Mouse (Mus musculus): ENCODE measurements around the gene Usp37. TPM values are rescaled to one million over a fixed set of nuclear protein-coding genes. Genes with fewer than 3 reads are reported as not detected.
"Not testable (repeated sequence)": the region's sequence is repeated elsewhere in the genome, so short reads cannot be mapped to it uniquely, and the experiment has no call there.

The Usp37 gene
- total RNA-seq, 2 experiments from 2014 or later, result 16.9 to 17.4 TPM

DNA sequence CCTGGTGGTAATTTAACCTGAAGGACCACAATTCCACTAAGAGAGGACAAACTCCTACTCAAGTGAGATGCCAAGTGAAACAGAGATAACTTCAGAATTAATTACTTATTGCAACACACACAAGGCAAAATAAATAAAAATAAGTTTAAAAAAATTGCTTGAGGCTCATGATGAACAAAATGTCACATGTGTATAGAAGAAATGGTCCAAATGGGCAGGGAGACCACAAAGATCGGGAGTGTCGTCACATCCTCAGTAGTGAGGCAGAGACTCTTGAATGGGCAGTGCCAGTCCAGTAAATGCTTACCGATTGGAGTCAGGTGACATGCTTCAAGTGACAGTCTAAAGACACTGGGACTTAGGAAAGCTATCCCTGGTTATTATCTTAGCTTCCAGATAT, 143.6 kb downstream of the Usp37 start:
- no peak for DNase-seq (ENCODE audit: low spot score in 2 of 2)

DNA sequence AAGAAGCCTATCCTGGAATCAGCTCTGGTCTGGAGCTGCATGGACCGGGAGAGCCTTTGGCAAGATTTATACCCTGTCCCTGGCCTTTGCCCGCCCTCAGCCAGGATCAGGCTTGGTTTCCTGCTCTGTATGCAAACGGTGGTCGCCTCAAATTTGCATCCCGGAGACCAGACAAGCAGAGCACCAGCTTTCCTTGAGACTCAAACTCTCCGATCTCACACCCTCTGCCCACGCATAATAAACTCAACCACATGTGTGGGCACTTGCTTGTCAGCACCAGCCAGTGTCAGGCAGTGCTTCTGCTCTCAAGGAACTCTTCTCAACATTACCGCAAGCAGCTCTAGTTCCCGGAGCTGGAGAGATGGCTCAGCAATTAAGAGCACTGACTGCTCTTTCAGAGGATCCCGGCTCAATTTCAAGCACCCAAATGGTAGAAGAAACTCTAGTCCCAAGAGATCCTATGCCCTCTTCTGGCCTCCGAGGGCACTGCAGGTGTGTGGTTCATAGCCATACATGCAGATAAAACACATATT, 146.1 kb downstream of the Usp37 start:
- peak; percentile 66 to 68 for DNase-seq (ENCODE audit: low spot score in 2 of 2)

DNA sequence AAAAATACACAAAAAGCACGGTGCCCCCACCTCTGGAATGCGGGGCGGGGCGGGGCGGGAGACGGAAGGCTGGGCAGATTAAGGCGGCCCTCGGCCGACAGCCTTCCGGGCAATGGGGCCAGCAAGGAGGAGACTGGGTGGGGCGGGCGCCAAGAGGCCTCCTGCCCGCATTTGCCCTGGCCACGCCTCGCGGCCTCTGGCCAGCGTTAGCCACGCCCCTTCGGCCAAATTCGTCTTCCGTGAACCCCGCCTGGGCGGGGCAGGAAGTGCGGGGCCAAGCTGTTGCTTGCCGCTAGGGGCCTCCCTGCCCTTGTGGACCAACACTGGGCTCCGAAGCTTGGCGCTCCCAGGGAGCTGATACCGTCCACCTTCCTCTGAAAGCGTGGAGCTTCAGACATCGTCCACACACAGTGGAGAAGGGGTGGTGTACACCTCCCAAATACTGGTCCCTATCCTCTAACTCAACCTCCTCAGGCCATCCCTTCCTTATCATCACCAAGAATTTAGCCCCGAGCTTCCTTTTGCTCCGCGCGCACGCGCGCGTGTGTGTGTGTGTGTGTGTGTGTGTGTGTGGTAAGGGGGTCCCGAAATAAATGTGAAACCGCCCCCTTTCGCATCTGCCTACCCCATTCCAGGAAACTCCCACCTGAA, 146.7 kb downstream of the Usp37 start:
- peak; percentile 98 to 99 for DNase-seq (ENCODE audit: low spot score in 2 of 2)

DNA sequence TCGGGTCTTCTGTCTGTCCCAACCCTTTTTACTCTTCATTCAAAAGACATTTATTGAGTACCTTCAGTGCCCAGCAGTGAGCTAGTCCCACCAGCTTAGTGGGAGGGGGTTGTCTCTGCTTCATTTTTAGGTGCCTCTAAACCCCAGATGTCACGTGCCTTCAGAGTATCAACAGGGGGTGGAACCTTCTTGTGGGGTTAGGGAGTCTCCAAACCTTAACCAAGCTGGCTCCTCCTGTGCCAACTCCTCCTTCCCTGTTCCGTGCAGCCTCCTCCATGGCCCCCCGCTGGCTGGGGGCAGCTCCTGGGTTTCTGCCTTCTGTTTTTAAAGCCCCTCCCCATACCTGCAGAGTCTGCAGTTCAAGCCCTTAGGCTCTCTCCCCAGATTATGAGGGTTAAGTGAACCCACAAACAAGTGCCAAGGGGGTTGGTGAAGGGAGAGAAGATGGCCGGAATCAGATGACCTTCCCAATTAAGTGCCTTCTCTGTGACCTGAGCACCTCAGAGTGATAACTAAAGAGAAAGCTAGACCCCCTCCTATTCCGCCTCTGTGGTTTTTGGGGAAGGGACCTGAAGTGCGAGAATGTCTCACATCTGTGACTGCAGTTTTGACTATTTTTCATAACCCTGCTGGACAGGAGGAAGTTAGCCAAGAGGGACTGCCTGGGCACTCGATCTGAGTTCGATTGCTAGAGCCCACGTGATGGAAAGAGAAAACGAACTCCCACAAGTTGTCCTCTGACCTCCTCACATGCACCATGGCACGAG, 147.4 kb downstream of the Usp37 start:
- not testable (repeated sequence) for DNase-seq (ENCODE audit: low spot score in 2 of 2)

DNA sequence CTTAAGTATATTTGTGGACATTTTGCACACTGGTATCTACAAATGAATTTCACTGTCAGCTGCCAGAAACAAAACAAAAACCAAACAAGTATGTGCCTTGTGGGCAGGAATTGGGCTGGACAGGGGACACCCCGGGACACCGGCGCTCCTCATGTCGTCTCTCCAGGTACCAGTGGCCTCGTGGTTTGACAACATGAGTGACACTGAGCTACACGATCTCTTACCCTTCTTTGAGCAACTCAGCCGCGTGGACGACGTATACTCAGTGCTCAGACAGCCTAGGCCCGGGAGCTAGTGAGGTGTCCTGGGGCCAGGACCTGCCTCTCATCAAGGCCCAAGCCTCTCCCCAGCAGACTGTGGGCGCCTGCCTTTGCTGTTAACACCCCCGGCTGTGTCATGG, 148.8 kb downstream of the Usp37 start:
- DNase-seq (ENCODE audit: low spot score in 2 of 2), result peak in 1 of 2 experiments; percentile 23

DNA sequence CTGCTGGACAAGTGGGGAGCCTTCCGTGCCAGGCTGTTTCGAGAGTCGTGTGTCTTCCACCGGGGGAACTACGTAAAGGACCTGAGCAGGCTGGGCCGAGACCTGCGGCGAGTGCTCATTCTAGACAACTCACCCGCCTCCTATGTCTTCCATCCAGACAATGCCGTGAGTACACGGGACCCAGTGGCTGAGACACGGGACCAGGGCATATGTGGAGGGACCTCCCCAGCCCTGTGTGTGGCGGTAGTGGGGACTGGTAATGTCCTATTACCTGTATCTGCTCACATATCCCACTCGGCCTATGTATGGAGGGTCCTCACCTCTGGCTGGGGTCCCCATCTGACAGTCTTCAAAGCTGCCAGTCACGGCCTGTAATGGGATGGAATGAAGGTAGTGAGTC, 149.2 kb downstream of the Usp37 start:
- peak in 1 of 2 experiments; percentile 19 for DNase-seq (ENCODE audit: low spot score in 2 of 2)

DNA sequence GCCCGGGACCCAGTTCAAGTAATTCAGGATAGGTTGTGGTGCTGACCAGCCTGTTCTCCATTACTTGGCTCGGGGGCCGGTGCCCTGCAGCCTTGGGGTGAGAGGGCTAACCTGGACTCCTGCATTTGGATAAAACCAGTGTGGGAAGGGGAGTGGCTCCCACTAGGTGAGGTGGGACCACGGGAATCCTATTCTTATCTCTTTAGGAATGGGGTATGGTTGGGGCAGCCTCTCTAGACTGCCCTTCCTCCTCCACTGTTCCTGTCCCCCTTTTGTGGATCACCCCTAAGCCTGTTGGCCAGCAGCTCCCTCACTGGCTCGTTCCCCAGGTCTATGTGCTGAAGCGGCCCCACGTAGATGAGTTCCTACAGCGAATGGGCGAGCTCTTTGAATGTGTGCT, 149.8 kb downstream of the Usp37 start:
- peak in 1 of 2 experiments; percentile 22 for DNase-seq (ENCODE audit: low spot score in 2 of 2)

DNA sequence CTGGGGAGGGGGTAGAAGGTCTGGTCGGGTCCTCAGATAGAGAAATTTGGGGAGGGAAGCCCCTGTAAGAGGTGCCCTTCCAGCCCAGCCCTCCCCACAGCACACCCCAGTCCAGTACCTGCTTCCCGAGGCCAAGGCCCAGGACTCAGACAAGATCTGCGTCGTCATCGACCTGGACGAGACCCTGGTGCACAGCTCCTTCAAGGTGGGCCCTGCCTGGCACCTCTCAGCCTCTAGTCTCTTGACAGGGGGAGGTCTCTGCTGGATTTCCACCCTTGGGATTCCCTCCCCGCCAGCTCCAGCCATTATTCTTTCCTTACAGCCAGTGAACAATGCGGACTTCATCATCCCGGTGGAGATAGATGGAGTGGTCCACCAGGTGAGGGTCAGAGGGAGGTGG, 150.4 kb downstream of the Usp37 start:
- peak in 1 of 2 experiments; percentile 20 for DNase-seq (ENCODE audit: low spot score in 2 of 2)

DNA sequence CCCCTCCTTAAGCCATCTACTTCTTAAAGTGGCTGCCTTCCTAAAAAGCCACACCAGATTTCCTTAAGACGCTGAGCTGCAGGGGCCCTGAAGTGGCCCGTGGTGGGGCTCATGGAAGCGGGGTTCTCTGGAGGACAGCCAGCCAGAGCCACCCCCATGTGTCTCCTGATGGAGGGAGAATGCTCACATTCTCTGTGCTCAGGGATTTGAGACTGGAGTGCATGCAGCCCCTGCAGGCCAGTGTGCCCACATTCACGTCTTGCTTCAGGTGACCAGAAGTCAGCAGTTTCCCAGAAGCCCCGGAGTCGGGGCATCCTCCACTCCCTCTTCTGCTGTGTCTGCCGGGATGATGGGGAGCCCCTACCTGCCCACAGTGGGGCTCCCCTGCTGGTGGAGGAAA, 151.1 kb downstream of the Usp37 start:
- DNase-seq (ENCODE audit: low spot score in 2 of 2), result peak in 1 of 2 experiments; percentile 25

DNA sequence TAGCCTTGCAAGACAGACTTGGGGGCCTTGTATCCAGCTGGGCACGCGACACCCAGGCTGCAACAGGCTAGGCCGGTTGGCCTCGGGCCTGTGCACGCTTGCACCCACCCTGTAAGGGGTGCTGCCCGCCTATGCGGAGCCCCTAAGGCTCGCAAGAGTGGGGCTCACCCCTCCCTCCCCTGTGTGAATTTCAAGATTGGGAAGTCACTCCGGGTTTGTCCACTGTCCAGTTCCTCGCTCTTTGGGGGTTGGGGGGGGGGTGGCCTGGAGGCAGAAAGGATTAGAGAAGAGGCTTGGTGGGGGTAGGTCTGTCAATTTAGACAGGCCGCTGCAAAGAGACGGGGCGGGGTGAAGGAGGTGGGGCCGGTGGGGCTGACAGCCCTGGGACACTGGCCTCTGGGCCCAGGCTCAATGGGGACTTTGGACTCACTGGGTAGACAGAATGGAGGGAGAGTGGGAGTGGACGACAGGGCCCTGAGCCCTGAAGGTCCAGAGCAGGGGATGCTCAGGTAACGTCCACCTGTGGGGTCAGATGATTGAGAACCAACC, 151.6 kb downstream of the Usp37 start:
- DNase-seq (ENCODE audit: low spot score in 2 of 2), result peak in 1 of 2 experiments; percentile 29

DNA sequence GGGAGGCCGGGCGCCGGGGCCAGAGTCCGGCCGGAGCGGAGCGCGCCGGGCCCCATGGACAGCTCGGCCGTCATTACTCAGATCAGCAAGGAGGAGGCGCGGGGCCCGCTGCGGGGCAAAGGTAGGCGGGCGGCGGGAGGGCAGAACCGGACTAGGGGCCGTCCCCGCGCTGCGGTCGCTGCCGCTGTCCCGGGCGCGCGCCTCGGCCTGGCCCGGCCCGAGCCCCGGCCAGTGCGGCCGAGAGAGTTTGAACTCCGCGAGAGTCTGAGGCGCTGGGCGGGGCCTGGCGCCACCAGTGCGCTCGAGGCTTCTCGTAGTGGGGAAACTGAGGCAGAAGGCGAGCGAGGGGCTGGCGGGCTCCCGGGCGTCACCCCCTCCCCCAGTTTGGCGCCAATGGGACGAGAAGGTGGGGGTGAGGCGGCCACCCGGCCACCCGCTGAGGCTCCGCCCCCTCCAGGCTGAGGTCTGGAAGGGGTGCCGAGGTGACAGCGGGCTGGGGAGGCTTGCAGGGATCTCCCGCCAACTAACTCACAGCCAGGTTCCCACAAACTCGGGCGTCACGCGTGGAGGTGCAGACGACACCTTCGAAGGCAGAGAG, 152.1 kb downstream of the Usp37 start:
- DNase-seq (ENCODE audit: low spot score in 2 of 2), result peak; percentile 77 to 81

DNA sequence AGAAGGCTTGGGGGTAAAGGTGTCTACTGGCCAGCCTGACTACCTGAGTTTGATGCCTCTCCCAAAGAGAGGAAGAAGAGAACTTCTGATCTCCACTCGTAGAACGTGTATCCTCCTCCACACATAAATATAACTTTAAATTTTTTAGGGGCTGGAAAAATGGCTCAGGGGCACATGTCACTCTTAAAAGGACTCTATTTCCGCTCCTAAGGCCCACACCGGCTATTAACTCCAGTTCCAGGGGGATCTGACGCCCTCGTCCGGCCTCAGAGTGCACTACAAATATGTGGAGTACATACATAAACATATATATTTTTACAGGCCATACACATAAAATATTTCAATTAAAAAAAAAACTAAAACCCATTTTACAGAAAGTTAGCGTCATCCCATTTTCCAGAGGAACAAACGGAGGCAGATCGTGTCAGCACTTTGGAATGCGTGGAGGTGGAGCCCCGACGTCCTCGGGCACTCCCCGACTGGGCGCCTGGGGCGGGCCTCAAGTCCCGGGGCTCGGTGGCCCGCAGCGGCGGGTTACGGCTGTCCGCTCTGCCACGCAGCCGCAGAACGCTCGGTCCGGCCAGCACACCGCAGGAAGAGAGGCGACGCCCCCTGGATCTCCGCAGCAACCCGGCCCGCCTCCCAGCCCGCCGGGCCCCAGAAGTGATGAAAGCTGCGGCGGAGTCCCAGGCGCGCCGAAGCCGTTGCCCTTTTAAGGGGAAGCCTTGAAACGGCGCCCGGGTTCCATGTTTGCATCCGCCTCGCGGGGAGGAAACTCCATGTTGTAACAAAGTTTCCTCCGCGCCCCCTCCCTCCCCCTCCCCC, 152.9 kb downstream of the Usp37 start, which contains the start of gene Ctdsp1:
Gene Ctdsp1, plus strand, starts transcription at position 586 of the 825 bp plus-strand sequence.
- DNase-seq (ENCODE audit: low spot score in 2 of 2), result peak; percentile 94 to 95

DNA sequence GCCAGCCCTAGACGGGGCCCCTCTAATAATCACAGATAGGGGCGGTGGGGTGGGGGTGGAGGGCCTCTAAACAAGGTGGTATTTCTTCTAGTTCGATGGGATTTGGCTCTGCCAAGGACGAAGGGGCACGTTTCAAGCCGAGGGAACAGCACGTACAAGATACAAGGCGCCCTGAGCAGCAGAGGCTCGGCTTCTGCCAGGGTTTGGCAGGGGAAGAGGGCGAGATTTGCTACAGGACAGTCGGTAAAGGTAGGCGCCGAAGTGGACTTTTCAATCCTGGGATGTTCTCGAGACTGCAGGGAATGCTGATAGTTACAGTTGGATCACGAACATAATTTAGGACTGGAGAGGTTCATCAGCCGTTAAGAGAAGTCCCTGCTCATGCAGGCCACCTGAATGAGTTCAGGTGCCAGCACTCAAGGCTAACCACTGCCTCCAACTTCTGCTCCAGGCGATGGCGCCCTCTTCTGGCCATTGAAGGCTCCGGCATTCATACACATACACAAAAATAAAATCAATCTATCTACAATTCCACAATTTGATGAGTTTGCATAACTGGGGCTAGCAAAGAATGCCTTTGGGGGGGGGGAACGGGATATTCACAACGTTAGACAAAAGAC, 153.7 kb downstream of the Usp37 start:
- peak; percentile 65 to 70 for DNase-seq (ENCODE audit: low spot score in 2 of 2)

DNA sequence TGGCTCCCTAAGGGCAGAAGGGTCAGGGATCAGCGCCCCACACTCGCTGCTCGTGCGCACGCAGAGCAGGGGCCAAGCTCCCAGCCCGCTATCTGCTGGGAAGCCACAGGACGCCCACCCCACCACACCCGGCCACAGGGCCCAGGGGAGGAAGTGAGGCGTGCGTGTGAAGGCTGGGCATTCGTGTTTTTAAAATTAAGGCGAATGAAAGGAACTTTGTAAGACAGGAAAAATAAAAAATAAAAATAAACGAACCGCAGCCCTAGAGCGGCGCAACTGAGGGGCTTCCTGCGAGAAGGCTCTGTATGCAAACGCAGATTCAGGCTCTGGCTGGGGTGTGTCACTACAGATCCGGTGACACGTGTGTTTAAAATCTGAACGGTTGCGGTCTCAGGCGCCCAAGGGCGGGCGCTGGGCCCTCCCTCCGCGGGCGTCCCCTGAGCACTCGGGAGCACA, 154.2 kb downstream of the Usp37 start:
- peak in 1 of 2 experiments; percentile 35 for DNase-seq (ENCODE audit: low spot score in 2 of 2)

DNA sequence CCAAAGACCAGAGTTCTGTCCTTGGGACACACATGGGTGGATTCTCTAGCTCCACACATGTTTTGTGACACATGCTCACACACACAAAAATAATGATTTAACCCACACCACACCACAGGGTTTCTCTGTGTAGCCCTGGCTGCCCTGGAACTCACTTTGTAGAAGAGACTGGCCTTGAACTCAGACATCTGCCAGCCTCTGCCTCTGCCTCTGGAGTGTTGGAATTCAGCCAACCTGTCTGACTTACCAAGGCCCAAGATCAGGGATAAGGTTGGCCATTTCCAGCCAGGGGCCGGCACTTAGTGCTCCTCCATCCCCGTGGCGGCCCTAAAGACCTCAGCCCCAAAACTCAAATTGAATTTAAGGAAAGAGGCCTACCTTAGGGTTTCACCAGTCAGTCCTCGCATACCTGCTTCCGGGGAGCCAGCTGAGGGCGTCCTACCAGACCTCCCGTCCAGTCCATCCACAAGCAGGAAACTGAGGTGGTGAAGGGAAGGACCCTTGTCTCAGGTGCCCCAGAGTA, 155.6 kb downstream of the Usp37 start:
- peak in 1 of 2 experiments; percentile 33 for DNase-seq (ENCODE audit: low spot score in 2 of 2)

DNA sequence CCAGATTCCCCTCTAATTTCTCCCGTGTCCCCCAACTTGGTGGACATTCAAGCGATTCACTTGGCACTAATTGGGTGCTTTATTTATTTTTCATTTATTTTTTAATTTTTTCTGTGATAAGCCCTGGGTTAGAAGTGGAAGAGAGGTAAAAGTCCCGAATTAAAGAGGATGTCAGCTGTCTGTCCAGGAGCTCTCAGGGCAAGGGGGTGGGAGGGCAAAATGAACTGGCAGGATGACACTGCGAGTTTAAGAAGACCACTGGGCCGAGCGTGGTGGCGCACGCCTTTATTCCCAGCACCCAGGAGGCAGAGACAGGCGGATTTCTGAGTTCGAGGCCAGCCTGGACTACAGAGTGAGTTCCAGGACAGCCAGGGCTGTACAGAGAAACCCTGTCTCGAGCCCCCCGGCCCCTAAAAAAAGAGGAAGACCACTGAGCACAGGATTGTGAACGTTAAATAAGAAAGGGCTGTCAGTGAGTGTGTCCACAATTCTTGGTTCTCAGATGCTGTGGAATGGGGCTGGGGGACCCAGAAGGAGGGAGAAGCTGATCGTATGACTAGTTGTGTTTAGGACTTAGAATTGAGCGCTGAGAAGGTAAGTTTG, 156.6 kb downstream of the Usp37 start:
- no peak for DNase-seq (ENCODE audit: low spot score in 2 of 2)

DNA sequence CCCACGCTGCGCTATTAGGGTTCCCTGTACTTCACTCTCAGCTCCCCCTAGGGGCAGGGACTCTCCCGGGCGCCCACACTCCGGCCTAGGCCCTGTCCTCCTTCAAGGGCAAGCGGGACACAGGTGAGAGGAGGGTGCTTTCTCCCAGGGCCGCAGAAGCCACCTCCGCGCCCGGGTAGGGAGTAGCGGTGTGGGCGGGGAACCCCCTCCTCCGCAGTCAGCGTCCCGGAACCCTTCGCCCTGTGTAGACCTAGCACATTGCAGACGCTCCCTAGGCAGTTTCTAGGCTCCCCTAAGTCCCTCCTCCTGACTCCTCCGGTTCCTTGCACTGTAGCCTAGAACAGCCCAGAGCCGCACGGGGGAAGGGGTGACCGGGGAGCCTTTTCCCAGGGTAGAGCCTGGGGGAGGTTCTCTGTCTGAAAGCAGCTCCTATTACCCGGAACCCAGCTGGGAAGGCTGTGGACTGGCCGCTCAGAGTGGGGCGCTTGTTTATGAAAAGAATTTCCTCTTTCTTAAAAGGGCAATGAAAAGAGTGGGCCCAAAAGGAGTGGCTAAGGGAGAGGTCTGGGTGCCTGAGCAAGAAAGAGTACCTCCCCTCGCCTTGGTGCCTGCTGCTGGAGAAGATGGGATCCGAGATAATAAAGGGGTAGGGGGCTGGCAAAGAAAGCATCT, 157.2 kb downstream of the Usp37 start:
- DNase-seq (ENCODE audit: low spot score in 2 of 2), result peak; percentile 93 to 94

DNA sequence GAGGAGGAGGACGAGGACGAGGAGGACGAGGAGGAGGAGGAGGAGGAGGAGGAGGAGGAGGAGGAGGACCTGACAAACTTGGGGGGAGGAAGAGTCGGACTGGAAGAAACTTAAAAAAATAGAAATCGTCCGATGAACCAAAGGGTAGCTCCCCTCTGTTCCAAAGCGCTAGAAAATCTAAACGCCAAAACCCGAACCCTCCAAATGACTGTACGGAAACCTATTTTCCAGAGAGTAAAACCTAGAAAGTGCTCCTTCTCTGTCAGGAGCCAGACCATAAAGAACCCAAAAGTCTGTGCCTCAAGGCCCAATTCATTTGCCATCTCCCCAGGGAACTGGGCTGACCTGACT, 157.7 kb downstream of the Usp37 start:
- DNase-seq (ENCODE audit: low spot score in 2 of 2), result no peak

DNA sequence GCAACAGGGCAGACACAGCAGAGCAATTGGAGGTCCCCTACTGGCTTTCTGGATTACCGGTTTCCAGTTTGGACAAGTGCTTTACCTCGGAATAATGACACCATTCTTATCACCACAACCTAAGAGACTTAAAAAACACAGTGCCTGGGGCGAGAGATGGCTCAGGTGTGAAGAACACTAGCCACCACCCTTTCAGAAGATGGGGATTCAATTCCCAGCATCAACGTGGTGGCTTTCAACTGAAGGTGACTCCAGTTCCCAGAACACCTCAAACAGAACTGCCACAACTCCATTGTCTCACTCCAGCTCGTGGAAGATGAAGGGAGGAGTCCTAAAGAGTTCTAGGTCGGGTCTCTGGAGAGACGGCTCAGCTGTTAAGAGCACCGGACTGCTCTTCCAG, 158.6 kb downstream of the Usp37 start:
- DNase-seq (ENCODE audit: low spot score in 2 of 2), result no peak
